Mouse (Mus musculus) gastrocnemius, adult 8-10 months (tissue): Measurements from ENCODE around the gene Olfr314. TPM values are rescaled to one million over a fixed set of nuclear protein-coding genes. Genes with fewer than 3 reads are reported as not detected.
"Not testable (repeated sequence)": the region's sequence is repeated elsewhere in the genome, so short reads cannot be mapped to it uniquely, and the experiment has no call there.

Source experiments
- DNase-seq, 2 experiments: peaks; one replicate each; pipeline ENCODE4 v3.0.0; 2022; ENCODE audit warnings: low spot score in 2 of 2
- total RNA-seq, 4 experiments: library from RNA; stranded (reverse); gene quantifications; 2 replicates each; pipeline ENCODE4 v1.2.4; 2022

Gene Olfr314
- not detected for total RNA-seq

DNA sequence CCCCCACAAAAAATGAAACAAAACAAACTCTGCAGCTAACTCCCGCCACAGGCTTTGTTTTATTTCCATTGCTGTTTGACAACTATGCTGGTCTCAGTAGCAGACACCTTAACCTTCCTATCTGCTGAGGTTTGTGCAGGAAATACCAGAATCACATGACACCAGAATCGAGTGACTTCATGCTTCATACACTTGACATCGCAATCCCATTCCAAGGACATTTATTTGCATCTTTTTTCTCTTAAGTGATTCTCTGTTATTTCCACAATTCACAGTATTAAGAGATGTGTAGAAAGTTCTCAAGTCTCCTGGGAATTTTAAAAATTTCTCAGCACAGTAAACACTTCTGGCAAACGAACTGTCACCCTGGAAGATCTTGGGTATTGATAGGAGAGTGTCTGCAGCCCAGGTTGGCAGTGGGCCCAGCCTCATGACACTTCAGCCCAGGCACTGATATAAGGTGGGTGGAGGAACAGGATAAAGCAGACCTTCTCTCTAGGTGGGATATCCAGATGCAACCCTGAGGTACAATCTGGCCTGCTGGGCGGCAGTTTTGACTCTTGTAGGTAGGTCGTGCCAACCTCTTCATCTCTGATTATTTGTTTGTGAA is at the start of gene Olfr314:
Gene Olfr314 (plus strand): TSS at position 473 of the 610 bp plus-strand sequence.
- DNase-seq, result no peak

DNA sequence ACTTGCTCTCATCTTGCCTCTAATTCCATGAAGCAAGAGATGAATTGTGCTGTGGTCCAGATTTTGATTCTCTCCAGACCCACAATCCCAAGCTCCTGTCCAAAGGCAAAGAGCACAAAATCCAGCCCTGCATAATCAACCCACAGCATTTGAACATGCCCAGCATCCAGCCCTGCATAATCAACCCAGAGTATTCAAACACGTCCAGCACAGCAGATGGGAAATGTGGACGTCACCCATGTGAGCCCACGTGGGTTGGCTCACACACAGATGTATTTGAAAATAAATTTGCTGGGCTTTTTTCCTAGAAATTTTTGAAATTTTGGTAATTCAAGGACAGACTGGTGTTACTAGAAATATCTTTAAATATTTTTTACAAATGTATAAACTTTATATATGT is 49.4 kb upstream of the Olfr314 start:
- DNase-seq, result no peak

- DNase-seq, result no peak
Observed at GRCm38 (mm10) chr11:58738792-58739262, 43.9 kb upstream of the Olfr314 start, which contains the start of gene Olfr317. TSS of gene Olfr317 (minus strand) at chr11:58739212.

DNA sequence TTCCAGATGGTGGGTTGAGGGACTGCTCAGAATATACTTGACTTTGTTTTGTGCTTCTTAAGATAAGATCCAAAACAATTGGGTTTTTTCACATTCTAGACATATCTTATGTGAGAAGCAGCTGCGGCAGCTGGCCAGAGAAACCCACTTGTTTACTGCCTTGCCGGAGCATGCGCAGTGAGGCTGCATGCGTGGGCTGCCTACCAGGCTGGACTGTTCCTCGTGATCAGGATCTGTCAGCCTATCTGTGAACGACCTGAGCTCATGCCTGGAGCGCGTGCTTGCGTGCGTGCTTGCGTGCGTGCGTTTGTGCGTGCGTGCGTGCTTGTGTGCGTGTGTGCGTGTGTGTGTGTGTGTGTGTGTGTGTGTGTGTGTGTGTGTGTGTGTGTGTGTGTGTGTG is 31.7 kb upstream of the Olfr314 start:
- DNase-seq, result not testable (repeated sequence)

GRCm38 (mm10) chr11:58752434-58752833 is 30.3 kb upstream of the Olfr314 start, which contains the start of gene Olfr316:
TSS of gene Olfr316 (plus strand) at chr11:58752734.
- DNase-seq, result no peak

DNA sequence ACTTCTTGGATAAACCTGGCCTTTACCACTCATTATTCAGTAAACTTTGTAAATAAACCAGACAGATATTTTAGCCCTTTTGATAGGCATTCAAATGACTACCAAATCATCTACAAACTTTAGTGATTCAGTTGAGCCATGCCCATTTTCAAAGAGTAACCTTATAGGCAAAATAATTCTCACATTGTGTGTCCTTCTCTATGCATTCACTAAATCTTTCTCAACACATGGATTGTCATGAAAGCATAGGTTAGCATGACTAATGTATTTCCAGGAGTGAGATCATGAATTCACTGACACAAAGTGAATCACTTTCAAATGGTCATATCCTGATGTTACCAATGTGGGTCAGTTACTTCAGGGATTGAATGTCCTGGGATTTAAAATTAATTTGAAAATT is 9.9 kb upstream of the Olfr314 start, which contains the start of gene Olfr315:
Gene Olfr315 (plus strand): TSS at position 301 of the 400 bp plus-strand sequence.
- DNase-seq, result no peak

- DNase-seq, result no peak
Observed at GRCm38 (mm10) chr11:58784182-58784581, 1.4 kb downstream of the Olfr314 start.

DNA sequence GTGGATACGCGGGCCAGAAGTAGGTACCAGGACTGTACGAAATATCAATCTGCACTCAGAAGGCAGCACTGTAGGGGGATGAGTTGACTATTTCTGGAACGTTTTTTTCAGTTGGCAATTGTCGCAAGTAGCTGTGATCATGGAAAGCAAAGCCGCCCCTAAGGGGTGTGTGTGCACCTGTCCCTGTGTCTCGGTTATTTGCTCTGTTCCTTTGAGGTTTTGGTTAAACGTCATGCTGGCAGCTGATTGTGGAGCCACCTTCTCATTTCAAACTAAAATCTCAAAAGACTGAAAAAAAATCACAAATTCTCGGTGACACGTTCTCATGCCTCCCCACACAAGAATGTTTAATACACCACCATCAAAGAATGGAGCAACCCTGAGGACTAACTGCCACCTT is 4.9 kb downstream of the Olfr314 start:
- no peak for DNase-seq

DNA sequence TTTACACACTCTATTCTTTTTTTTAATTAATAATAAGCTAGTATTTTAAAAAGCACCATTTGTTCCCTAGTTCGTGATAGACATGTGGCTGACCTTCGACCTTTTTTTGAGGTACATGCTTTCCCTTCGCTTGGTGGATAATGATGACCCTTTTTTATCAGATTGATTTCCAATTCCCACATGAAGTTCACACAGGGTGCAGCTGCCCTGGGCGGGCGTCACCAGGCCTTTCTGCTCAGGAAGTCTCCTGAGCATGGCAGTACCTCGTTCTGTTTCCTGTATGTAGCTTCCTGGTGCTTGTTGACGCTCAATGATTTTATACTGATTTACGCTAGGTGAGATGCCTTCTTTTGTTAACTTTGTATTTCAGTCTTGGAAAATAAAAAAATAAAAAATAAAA is 5.6 kb downstream of the Olfr314 start:
- DNase-seq, result no peak

DNA sequence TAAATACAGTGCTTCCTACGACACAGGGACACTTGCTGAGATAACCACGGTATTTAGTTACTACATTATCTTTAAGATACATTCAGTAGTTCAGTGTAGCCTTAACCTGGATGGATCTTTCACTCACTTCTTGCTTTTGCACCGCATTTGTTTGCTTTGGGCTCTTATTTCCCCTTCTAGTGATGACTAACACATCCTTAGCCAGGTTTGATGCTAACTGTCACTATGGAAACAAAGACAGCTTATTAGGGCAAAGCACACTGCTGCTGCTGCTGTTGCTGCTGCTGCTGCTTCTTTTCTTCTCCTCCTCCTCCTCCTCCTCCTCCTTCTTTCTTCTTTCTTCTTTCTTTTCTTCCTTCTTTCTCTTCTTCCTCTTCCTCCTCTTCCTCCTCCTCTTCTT is 6.8 kb downstream of the Olfr314 start:
- no peak for DNase-seq

- DNase-seq, result no peak
Observed at GRCm38 (mm10) chr11:58790053-58790452, 7.3 kb downstream of the Olfr314 start.

DNA sequence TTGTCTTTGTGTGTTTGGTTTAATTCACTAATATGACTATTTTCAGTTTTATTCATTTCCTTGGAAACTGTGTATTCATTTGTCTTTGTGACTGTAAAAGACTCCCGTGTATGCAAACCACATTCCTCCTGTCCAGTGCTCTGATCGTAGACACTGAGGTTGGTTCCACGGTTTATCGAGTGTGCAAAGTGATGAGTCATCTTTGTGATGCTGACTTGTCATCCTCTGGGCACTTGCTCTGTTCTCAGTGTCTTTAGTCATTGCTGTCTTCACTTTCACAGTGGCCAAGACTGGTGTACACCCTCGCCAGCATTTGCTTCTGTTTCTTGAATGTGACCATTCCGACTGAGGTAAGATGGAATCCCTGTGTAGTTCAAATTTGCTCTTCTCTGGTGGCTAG is 7.9 kb downstream of the Olfr314 start:
- no peak for DNase-seq

- DNase-seq, result no peak
Observed at GRCm38 (mm10) chr11:58795856-58796255, 13.1 kb downstream of the Olfr314 start.

- DNase-seq, result no peak
Observed at GRCm38 (mm10) chr11:58796850-58797249, 14.1 kb downstream of the Olfr314 start.

GRCm38 (mm10) chr11:58799747-58800146 is 17.0 kb downstream of the Olfr314 start:
- no peak for DNase-seq

- no peak for DNase-seq
Observed at GRCm38 (mm10) chr11:58801558-58802228, 18.9 kb downstream of the Olfr314 start, which contains the start of gene Fam183b. TSS of gene Fam183b (minus strand) at chr11:58801960.

DNA sequence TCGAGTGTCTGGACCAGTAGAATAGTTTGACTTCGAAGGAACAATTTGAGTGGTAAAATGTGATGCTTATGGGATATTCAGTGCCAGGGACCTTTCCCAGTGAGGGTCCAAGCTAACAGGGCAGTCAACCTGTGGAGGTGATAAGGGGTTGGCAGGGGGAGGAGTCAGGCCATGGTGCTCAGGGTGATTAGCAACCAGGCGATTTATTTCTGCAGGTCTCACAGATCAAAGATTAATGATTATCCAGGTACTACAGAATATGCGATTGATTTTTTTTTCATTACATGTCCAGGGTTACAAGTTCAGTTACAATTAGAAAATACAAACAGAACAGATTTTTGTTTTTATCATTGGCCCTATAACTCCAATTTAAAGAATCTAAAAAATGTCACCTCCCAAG is 21.1 kb downstream of the Olfr314 start:
- DNase-seq, result no peak

- DNase-seq, result no peak
Observed at GRCm38 (mm10) chr11:58804393-58804792, 21.6 kb downstream of the Olfr314 start.

GRCm38 (mm10) chr11:58812001-58812400 is 29.2 kb downstream of the Olfr314 start:
- DNase-seq, result no peak

DNA sequence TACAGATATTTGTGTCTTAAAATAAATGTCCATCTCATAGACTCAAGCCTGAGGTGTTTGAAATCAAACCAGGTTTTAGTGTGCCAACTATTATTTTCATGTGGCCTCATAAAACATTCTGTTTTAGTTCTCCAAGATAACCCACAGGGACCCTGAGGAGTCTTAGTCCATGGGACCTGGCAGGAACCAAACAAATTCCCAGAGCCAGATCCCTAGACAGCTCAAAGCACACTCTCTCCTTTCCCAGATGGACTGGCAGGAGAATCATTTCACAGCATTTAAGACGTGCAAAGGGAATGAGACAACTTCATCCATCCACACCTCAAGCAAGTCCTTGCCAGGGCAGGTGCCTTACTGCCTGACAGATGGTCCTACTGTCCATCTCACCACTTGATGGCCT is 31.9 kb downstream of the Olfr314 start, which contains the start of gene Olfr313:
Gene Olfr313 (plus strand): TSS at position 301 of the 400 bp plus-strand sequence.
- DNase-seq, result not testable (repeated sequence)

DNA sequence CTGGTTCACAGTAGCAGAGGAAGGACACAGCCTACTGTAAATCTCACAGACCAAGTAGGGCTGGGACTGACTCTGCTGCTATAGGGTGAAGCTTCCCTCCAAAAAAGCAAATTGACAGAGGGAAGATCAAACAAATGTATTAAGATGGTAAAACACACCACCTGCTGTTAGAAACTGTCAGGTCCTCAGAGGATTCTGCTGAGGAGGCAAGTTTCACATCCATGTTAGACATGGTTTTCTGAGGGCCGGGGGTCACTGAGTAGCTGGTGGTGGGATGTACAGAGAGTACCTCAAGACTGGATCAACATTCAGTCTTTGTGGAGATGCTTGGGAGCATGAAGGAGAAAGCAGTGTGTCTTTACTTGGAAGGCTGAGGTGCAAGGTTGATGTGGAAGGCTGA is 32.9 kb downstream of the Olfr314 start:
- DNase-seq, result no peak

DNA sequence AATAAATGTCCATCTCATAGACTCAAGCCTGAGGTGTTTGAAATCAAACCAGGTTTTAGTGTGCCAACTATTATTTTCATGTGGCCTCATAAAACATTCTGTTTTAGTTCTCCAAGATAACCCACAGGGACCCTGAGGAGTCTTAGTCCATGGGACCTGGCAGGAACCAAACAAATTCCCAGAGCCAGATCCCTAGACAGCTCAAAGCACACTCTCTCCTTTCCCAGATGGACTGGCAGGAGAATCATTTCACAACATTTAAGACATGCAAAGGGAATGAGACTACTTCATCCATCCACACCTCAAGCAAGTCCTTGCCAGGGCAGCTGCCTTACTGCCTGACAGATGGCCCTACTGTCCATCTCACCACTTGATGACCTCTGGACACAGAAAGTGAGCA is 46.2 kb downstream of the Olfr314 start, which contains the start of gene Olfr312:
Gene Olfr312 (plus strand): TSS at position 301 of the 400 bp plus-strand sequence.
- not testable (repeated sequence) for DNase-seq

DNA sequence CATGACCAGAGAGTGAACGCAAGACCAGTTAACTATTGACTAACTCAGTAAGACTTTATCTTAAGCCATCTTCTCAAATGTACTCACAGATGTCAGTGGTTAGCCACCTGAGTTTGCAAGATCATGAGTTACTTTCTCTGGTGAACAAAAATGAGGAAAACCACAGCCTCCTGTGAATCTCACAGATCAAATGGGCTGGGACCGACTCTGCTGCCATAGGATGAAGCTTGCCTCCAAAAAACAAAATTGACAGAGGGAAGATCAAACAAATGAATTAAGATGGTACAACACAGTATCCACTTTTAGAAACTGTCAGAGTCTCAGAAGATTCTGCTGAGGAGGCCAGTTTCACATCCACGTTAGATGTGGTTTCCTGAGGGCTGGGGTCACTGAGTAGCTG is 47.0 kb downstream of the Olfr314 start:
- DNase-seq, result no peak
